ENCODE assay signal across 18 mouse cellular contexts in the genomic region with DNA sequence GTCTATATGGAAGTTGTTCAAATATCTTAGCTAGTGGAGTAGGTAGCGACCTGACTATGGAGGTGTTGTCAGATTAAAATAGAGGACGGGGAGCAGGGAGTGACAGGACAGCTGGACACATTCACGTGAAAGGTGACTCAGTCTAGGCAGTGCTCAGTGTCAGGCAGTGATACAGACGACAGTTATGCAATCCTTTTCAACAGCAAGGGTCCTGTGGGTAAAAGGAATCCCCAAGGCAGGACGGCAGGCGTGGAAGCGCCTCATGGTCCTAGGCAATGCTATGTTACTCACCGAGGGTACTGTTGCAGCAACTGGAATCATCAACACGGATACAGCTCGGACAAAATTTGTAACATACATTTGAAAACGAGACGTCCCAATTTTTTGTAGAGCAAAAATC.
"Had no signal": no experiment of that assay in that cellular context is flagged by ENCODE, and none has a peak within 500 bp of the region (broad histone marks: within the 10 kb centered on the region; RNA-seq: fewer than 3 reads in every experiment).

No protein-coding gene starts in this region.

- DNase-seq: lung, adult 18-20 months; lung, embryonic 14.5 days; lung, postnatal 10 days; lung, postnatal 4 days; retina, postnatal 1 day; right cerebral cortex, adult 18-20 months; right cerebral cortex, postnatal 25 days; right cerebral cortex, postnatal 4 days; spleen, adult 18-20 months; thymus, adult 18-20 months; thymus, postnatal 14 days; thymus, postnatal 36 days had no signal

- H3K4me3 ChIP-seq: midbrain, embryonic 10.5 days; midbrain, embryonic 13.5 days; myocyte; neural tube, embryonic 13.5 days; neural tube, embryonic 15.5 days had no signal

- H3K9me3 ChIP-seq: midbrain, embryonic 10.5 days; midbrain, embryonic 13.5 days; neural tube, embryonic 13.5 days; neural tube, embryonic 15.5 days had no signal

- H3K27ac ChIP-seq: midbrain, embryonic 10.5 days; midbrain, embryonic 13.5 days; neural tube, embryonic 13.5 days; neural tube, embryonic 15.5 days had no signal

- H3K9ac ChIP-seq: lung, embryonic 14.5 days; midbrain, embryonic 13.5 days; neural tube, embryonic 13.5 days; neural tube, embryonic 15.5 days had no signal

- H3K4me1 ChIP-seq: midbrain, embryonic 10.5 days; midbrain, embryonic 13.5 days had no signal

- H3K4me2 ChIP-seq: lung, embryonic 14.5 days; midbrain, embryonic 13.5 days; neural tube, embryonic 13.5 days; neural tube, embryonic 15.5 days had no signal

- ATAC-seq: midbrain, embryonic 13.5 days; midbrain, embryonic 16.5 days had no signal

- H3K27me3 ChIP-seq: midbrain, embryonic 13.5 days; neural tube, embryonic 13.5 days; neural tube, embryonic 15.5 days had no signal
